Mouse (Mus musculus) cortical plate, adult 2 months (tissue): ENCODE data around the gene Rnf38.

ENCODE experiments used
- CTCF ChIP-seq: fragments of 200-500 bp; IDR thresholded peaks from 2 replicates; pipeline ENCODE4 v1.5.1; 2011; ENCODE audit warnings: mild to moderate bottlenecking, control low read depth, low read length; ENCODE audit not compliant: insufficient read depth; ENCODE audit errors: extremely low read depth
- POLR2A ChIP-seq: fragments of 200-500 bp; IDR thresholded peaks from 2 replicates; pipeline ENCODE4 v1.6.1; 2011; ENCODE audit warnings: mild to moderate bottlenecking, low read length, control low read depth; ENCODE audit not compliant: insufficient read depth; ENCODE audit errors: extremely low read depth

- TF ChIP-seq POLR2A (no peak), CTCF (no peak)
These were observed 65.3 kb downstream of the Rnf38 start for GRCm38 (mm10) chr4:44168231-44168647.
